Mouse (Mus musculus) limb, embryonic 12.5 days (tissue): ENCODE measurements around the gene Cd4. TPM values are rescaled to one million over a fixed set of nuclear protein-coding genes. Genes with fewer than 3 reads are reported as not detected.
"Not testable (repeated sequence)": the region's sequence is repeated elsewhere in the genome, so short reads cannot be mapped to it uniquely, and the experiment has no call there.

Experiments used
- ATAC-seq: fragments of 200-750 bp; cut with Nextera tagmentation; 2 replicates; pipeline ENCODE4 v1.8.0; 2017; ENCODE audit warnings: low read depth, moderate TSS enrichment; ENCODE audit not compliant: insufficient number of reproducible peaks, insufficient read depth, low FRiP score, low TSS enrichment
- H3K27ac ChIP-seq: fragments of 300-500 bp; sonication (generic); 2 replicates; pipeline ENCODE4 v1.5.1; 2016; ENCODE audit warnings: mild to moderate bottlenecking, moderate library complexity
- H3K27me3 ChIP-seq: fragments of 300-500 bp; sonication (generic); 2 replicates; pipeline ENCODE4 v1.6.1; 2016; ENCODE audit warnings: mild to moderate bottlenecking, moderate library complexity
- H3K36me3 ChIP-seq: fragments of 300-500 bp; sonication (generic); 2 replicates; pipeline ENCODE4 v1.6.1; 2016; ENCODE audit warnings: mild to moderate bottlenecking, moderate library complexity
- H3K4me1 ChIP-seq: fragments of 300-500 bp; sonication (generic); replicated peaks from 2 replicates; pipeline ENCODE4 v1.6.1; 2016
- H3K4me2 ChIP-seq: fragments of 300-500 bp; sonication (generic); 2 replicates; pipeline ENCODE4 v1.6.1; 2016; ENCODE audit warnings: mild to moderate bottlenecking, moderate library complexity
- H3K4me3 ChIP-seq: fragments of 300-500 bp; sonication (generic); replicated peaks from 2 replicates; pipeline ENCODE4 v1.5.1; 2016; ENCODE audit warnings: mild to moderate bottlenecking
- H3K9ac ChIP-seq: fragments of 300-500 bp; sonication (generic); replicated peaks from 2 replicates; pipeline ENCODE4 v1.6.1; 2016; ENCODE audit warnings: mild to moderate bottlenecking, moderate library complexity
- H3K9me3 ChIP-seq: fragments of 300-500 bp; sonication (generic); 2 replicates; pipeline ENCODE4 v1.6.1; 2016; ENCODE audit warnings: mild to moderate bottlenecking, moderate library complexity
- WGBS: fragments of 180-500 bp; shearing (Covaris S2); methylation state at CpG from one replicate; pipeline ENCODE4 v1.1.7; 2016; 5-methylcytosine and 5-hydroxymethylcytosine counted together
- polyA plus RNA-seq: library from polyadenylated mRNA; unstranded; fragments of >200 nt; fragmentation: Nextera tagmentation; extraction: Ambion mirVana; gene quantifications from 2 replicates; pipeline ENCODE4 v1.2.1, GENCODE M21; 2016

Cd4 gene
- polyA plus RNA-seq, 1 experiment from 2014 or later: 0.15 TPM

DNA sequence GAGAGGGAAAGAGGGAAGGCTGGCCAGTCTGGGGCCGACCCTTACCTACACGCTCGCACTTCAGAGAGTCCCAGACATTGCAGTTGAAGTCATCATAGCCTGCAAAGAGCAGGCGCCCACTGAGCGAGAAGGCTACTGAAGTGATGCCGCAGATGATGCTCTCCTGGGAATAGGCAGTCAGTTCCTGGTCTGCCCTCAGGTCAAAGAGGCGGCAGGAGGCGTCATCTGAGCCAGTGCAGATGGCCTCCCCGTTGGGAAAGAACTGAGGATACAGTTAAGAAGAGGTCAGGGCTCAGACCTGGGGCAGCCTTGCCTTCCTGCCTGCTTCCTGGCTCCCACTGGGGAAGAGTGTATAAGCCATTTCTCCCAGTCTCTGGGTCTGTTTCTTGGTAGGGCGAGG is 52.5 kb downstream of the Cd4 start:
- H3K9ac ChIP-seq: no peak overlapping the region; the same call in 1 of the 2 replicates
- 31% methylated on average over 10 of the region's 10 CpGs for WGBS
- peaks cover 57% of the 10 kb centered on the region for H3K4me1 ChIP-seq
- no peak overlapping the region for H3K4me2 ChIP-seq
- H3K27me3 ChIP-seq: no peaks in the 10 kb centered on the region
- H3K9me3 ChIP-seq: no peaks in the 10 kb centered on the region
- H3K27ac ChIP-seq: peak overlapping the region; percentile 47; the same call in 1 of the 2 replicates
- peaks cover 34% of the 10 kb centered on the region for H3K36me3 ChIP-seq
- no peak for ATAC-seq
- no peak overlapping the region for H3K4me3 ChIP-seq

- 82% methylated on average over 6 of the region's 6 CpGs for WGBS
- no peak overlapping the region; the same call in 1 of the 2 replicates for H3K9ac ChIP-seq
- peaks cover 51% of the 10 kb centered on the region for H3K4me1 ChIP-seq
- H3K4me2 ChIP-seq: no peak overlapping the region
- H3K4me3 ChIP-seq: no peak overlapping the region
- H3K9me3 ChIP-seq: no peaks in the 10 kb centered on the region
- peaks cover 32% of the 10 kb centered on the region for H3K36me3 ChIP-seq
- no peak overlapping the region for H3K27ac ChIP-seq
- no peak for ATAC-seq
- H3K27me3 ChIP-seq: no peaks in the 10 kb centered on the region
Measured at GRCm38 (mm10) chr6:124834512-124835081, 53.4 kb downstream of the Cd4 start.

- Histone ChIP-seq H3K4me1 (peaks cover 38% of the 10 kb centered on the region), H3K9me3 (no peaks in the 10 kb centered on the region), H3K27me3 (no peaks in the 10 kb centered on the region), H3K27ac (no peak overlapping the region), H3K9ac (no peak overlapping the region), H3K36me3 (peaks cover 40% of the 10 kb centered on the region), H3K4me3 (peak overlapping the region; percentile 59; the same call in 1 of the 2 replicates), H3K4me2 (peak overlapping the region; percentile 72)
- WGBS: 93% methylated on average over 8 of the region's 8 CpGs
- no peak for ATAC-seq
Measured at GRCm38 (mm10) chr6:124831649-124832048, 56.4 kb downstream of the Cd4 start.

GRCm38 (mm10) chr6:124831199-124831598 is 56.8 kb downstream of the Cd4 start:
- peaks cover 43% of the 10 kb centered on the region for H3K36me3 ChIP-seq
- WGBS: 96% methylated on average over 4 of the region's 4 CpGs
- peak overlapping the region; percentile 59 for H3K4me3 ChIP-seq

DNA sequence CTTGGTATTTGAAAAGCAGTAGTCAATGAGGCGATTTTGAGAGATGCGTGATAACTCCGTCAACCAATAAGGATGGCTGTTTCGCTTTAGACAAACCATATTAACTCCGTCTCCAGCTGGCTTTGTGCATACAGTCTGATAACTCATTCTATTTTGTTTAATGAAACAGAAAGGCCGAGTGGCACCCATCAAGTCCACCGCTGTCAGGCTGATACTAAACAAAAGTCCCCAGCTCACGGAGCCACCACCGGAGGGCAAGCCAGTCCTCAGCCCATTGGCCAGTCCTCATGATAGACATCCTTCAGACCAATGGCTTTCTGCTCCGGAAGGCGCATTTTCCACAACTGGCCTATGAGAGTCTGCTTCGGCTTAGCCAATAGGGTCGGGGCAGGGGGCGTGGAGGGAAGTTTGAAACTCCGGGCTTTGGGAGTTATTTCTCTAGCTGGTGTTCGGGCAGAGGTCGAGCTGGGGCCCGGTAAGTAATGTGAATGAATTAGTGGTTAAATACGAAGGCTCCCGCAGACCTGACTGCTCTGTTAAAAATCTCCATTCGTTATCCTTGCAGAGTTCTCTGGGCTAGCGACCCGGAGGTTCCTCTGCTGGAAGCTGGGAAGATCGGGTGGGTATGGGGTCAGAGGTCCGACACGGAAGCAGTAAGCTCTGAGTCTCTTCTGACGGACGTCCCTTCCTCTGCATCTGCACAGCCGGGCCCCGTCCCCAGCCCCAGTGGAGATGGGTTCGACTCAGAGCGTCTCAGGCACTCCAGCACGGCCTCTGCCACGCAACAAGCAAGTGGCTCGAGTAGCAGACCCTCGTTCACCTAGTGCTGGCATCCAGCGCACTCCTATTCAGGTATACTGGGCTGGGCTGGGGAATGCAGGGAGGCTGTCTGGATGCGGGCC is 58.0 kb downstream of the Cd4 start:
- Histone ChIP-seq H3K36me3 (peaks cover 55% of the 10 kb centered on the region), H3K27me3 (no peaks in the 10 kb centered on the region), H3K9me3 (no peaks in the 10 kb centered on the region), H3K4me3 (peak overlapping the region; percentile 59), H3K9ac (peak overlapping the region; percentile 69), H3K4me2 (peak overlapping the region; percentile 72), H3K4me1 (peaks cover 32% of the 10 kb centered on the region), H3K27ac (peak overlapping the region; percentile 91)
- WGBS: 1% methylated on average over 38 of the region's 38 CpGs
- ATAC-seq: peak; percentile 86

More at GRCm38 (mm10) chr6:124831199-124831598, 56.8 kb downstream of the Cd4 start:
- not testable (repeated sequence) for H3K9ac ChIP-seq, H3K27ac ChIP-seq, H3K27me3 ChIP-seq, H3K9me3 ChIP-seq, ATAC-seq
- H3K4me2 ChIP-seq: peak overlapping the region; percentile 72
- peaks cover 38% of the 10 kb centered on the region for H3K4me1 ChIP-seq

GRCm38 (mm10) chr6:124828868-124829798 is 58.9 kb downstream of the Cd4 start, which contains the start of the genes Usp5 and Cdca3:
Usp5 (minus strand) TSS chr6:124829484.
Cdca3 (plus strand) TSS chr6:124829547.
- H3K36me3 ChIP-seq: peaks cover 57% of the 10 kb centered on the region
- under 1% methylated on average over 55 of the region's 55 CpGs for WGBS
- peak within 1 kb of the TSS; percentile 91 for H3K4me2 ChIP-seq
- H3K9ac ChIP-seq: peak within 1 kb of the TSS; percentile 70
- no peaks in the 10 kb centered on the region for H3K9me3 ChIP-seq
- H3K4me3 ChIP-seq: peak within 1 kb of the TSS; percentile 59
- H3K4me1 ChIP-seq: peaks cover 31% of the 10 kb centered on the region
- ATAC-seq: peak; percentile 95
- H3K27me3 ChIP-seq: no peaks in the 10 kb centered on the region
- peak within 1 kb of the TSS; percentile 91 for H3K27ac ChIP-seq

GRCm38 (mm10) chr6:124828101-124828592 is 59.9 kb downstream of the Cd4 start:
- 24% methylated on average over 10 of the region's 10 CpGs for WGBS
- ATAC-seq: no peak
- Histone ChIP-seq H3K4me1 (peaks cover 31% of the 10 kb centered on the region), H3K36me3 (peaks cover 57% of the 10 kb centered on the region), H3K9me3 (no peaks in the 10 kb centered on the region), H3K4me2 (peak overlapping the region; percentile 91), H3K4me3 (peak overlapping the region; percentile 59), H3K27me3 (no peaks in the 10 kb centered on the region), H3K27ac (peak overlapping the region; percentile 3; the same call in 1 of the 2 replicates), H3K9ac (peak overlapping the region; percentile 70)

DNA sequence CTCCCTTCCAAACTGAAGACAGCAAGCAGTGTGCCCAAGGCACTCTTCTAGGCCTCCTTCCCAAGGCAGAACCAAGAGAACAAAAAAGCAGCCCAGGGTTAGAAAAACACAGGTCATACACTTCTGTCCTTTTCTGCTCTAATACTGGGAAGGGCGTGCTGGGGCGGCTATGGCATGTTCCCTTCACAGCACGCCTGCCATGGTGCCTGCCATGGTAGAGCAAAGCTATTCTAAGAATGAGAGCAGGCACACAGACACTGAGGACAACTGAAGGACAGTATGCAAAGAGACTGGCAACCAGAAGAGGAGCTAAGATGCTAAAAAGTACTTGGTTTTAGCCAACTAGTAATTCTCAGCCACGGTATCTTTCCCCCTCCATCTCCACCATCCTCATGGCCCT is 66.0 kb downstream of the Cd4 start:
- no peak overlapping the region for H3K4me2 ChIP-seq
- no peaks in the 10 kb centered on the region for H3K9me3 ChIP-seq
- H3K27ac ChIP-seq: no peak overlapping the region
- 98% methylated on average over 4 of the region's 4 CpGs for WGBS
- no peaks in the 10 kb centered on the region for H3K27me3 ChIP-seq
- no peak for ATAC-seq
- H3K36me3 ChIP-seq: peaks cover 99% of the 10 kb centered on the region
- no peak overlapping the region for H3K4me3 ChIP-seq
- no peak overlapping the region for H3K9ac ChIP-seq
- no peaks in the 10 kb centered on the region for H3K4me1 ChIP-seq

DNA sequence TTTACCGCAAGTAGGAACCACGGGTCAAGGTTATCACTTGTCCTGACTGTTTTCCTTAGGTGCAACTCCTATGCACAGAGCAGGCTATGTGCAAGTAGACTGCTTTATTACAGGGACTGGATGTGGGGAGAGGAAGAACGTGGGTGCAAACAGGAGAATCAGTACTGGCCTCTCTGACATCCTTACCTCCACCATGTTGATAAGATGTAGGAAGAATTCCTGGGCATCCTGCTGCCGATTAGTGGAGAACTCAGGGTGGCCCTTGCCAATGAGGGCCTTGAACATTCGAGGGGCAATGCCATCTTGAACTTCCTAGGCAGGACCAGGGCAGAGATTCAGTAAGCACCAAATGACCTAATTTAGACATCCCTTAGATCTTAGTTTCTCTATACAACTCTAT is 67.1 kb downstream of the Cd4 start:
- 92% methylated on average over 5 of the region's 5 CpGs for WGBS
- Histone ChIP-seq H3K36me3 (peaks cover 100% of the 10 kb centered on the region), H3K9ac (no peak overlapping the region), H3K4me1 (no peaks in the 10 kb centered on the region), H3K4me2 (no peak overlapping the region), H3K9me3 (no peaks in the 10 kb centered on the region), H3K27me3 (no peaks in the 10 kb centered on the region), H3K4me3 (no peak overlapping the region), H3K27ac (no peak overlapping the region)
- ATAC-seq: no peak

DNA sequence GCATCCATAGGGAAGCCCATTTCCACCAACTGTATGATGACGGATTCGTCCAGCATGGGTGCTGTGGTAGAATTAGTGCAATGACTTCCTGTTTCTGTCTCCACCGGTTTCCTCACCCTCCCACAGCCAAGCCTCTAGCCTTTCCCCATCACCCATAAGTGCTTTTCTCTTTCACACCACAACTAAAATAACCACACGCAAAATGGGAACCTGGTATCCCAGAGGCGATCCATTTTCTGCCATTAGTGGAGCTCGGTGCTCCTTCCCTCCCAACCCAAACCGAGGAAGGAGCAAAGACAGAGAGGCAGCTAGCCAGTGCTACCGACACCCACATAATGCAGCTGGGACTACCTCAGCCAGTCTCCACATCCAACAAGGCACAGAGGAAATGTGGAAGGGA is 70.0 kb downstream of the Cd4 start:
- H3K9me3 ChIP-seq: no peaks in the 10 kb centered on the region
- H3K9ac ChIP-seq: no peak overlapping the region
- no peak overlapping the region for H3K4me2 ChIP-seq
- ATAC-seq: no peak
- H3K27me3 ChIP-seq: no peaks in the 10 kb centered on the region
- H3K27ac ChIP-seq: no peak overlapping the region
- peaks cover 81% of the 10 kb centered on the region for H3K36me3 ChIP-seq
- 92% methylated on average over 8 of the region's 8 CpGs for WGBS
- no peak overlapping the region for H3K4me3 ChIP-seq
- peaks cover 11% of the 10 kb centered on the region for H3K4me1 ChIP-seq
